Mouse (Mus musculus) E14TG2a.4 (cell line): ENCODE data around the gene Ntrk3.

Source experiments
- CTCF ChIP-seq: conservative IDR thresholded peaks from 2 replicates; pipeline ENCODE4 v1.5.1; 2014; ENCODE audit warnings: low read length
- NANOG ChIP-seq: IDR thresholded peaks from 2 replicates; pipeline ENCODE4 v1.6.1; 2014; ENCODE audit warnings: borderline replicate concordance, low read length, mixed read lengths

GRCm38 (mm10) chr7:78658026-78658425, 79.8 kb downstream of the Ntrk3 start:
- TF ChIP-seq CTCF (no peak), NANOG (no peak)
